Mouse (Mus musculus) effector memory CD4-positive, alpha-beta T cell, adult 7 months (primary cell): ENCODE data around the gene H2-DMb2. TPM values are rescaled to one million over a fixed set of nuclear protein-coding genes. Genes with fewer than 3 reads are reported as not detected.

Experiments used
- polyA plus RNA-seq: library from polyadenylated mRNA; unstranded; fragments of 100-300 nt; shearing (Covaris generic); gene quantifications from one replicate; pipeline ENCODE4 v1.2.1, GENCODE M21; 2017

The H2-DMb2 gene
- polyA plus RNA-seq: 0.28 TPM

DNA sequence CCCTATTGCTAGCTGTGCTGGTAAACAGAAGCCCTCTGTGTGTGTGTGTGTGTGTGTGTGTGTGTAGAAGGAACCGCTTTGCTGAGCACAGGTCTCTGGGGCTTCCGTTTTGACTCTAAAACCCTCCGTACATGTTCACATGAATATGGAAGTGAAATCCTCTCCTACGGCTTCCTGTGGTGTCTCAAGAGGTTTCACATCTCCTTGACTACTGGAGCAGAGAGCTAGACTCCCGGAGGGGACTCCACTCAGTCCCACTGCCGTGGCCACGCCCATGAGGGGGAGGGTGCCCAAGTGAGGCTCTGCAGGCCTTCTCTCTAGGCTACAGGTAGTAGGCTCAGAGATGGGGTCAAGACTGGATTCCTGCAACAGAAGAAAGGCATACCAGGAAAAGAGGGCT is at the start of gene H2-DMb2:
TSS of gene H2-DMb2 (plus strand) at position 275 of the 400 bp plus-strand sequence.

GRCm38 (mm10) chr17:34119249-34120179 is 23.6 kb upstream of the H2-DMb2 start, which contains the start of gene H2-DMa:
Gene H2-DMa (plus strand): TSS chr17:34119541.

GRCm38 (mm10) chr17:34122188-34122984 is 20.7 kb upstream of the H2-DMb2 start, which contains the start of gene Brd2:
Gene Brd2 (minus strand): TSS chr17:34122634.

DNA sequence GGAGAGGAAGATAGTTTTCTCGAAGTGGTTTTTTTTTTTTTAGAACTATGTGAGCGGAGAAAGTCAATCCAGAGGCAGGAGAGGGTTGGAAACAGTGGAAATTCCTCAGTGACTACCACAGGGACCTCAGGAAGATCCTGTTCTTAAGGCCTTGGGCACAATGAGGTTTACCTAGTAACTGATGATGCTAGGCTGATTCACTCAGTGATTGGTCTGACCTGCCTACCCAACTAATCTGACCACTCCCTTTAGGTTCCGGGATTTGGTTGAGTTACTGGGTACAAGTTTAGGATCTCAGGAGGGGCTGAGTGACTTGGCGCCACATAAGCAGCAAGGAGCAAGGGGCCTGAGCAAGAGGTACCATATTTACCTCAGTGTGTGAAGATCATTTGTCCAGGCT is 9.8 kb downstream of the H2-DMb2 start, which contains the start of gene H2-DMb1:
TSS of gene H2-DMb1 (plus strand) at position 150 of the 400 bp plus-strand sequence.

GRCm38 (mm10) chr17:34187261-34187916 is 44.3 kb downstream of the H2-DMb2 start, which contains the start of the genes Tap1 and Psmb9:
Gene Tap1 (plus strand): TSS chr17:34187553.
Gene Psmb9 (minus strand): TSS chr17:34187764.

GRCm38 (mm10) chr17:34196941-34197894 is 54.1 kb downstream of the H2-DMb2 start, which contains the start of gene Psmb8:
Gene Psmb8 (plus strand): TSS chr17:34197721.

Other genes with a start within 250 kb of the H2-DMb2 start
- gene Platr17, start 238.2 kb upstream of the H2-DMb2 start, polyA plus RNA-seq: 1.1 TPM
- 50.2 TPM for gene Daxx, start 233.9 kb upstream of the H2-DMb2 start, polyA plus RNA-seq
- gene Tapbp, start 227.4 kb upstream of the H2-DMb2 start, polyA plus RNA-seq: 361 TPM
- 17.3 TPM for gene Zbtb22, start 227.4 kb upstream of the H2-DMb2 start, polyA plus RNA-seq
- gene Rgl2, start 213.8 kb upstream of the H2-DMb2 start, polyA plus RNA-seq: 79.3 TPM
- gene Pfdn6, start 203.0 kb upstream of the H2-DMb2 start, polyA plus RNA-seq: 83.9 TPM
- 39.0 TPM for gene Wdr46, start 202.6 kb upstream of the H2-DMb2 start, polyA plus RNA-seq
- 8.6 TPM for gene B3galt4, start 191.8 kb upstream of the H2-DMb2 start, polyA plus RNA-seq
- 38.1 TPM for gene Vps52, start 187.5 kb upstream of the H2-DMb2 start, polyA plus RNA-seq
- gene Rps18, start 187.3 kb upstream of the H2-DMb2 start, polyA plus RNA-seq: 2,394 TPM
- gene H2-K1, start 143.0 kb upstream of the H2-DMb2 start, polyA plus RNA-seq: 13,530 TPM
- gene Ring1, start 118.6 kb upstream of the H2-DMb2 start, polyA plus RNA-seq: 26.1 TPM
- 225 TPM for gene H2-Ke6, start 115.2 kb upstream of the H2-DMb2 start, polyA plus RNA-seq
- 137 TPM for gene Slc39a7, start 111.6 kb upstream of the H2-DMb2 start, polyA plus RNA-seq
- 78.8 TPM for gene Rxrb, start 111.5 kb upstream of the H2-DMb2 start, polyA plus RNA-seq
- 0.27 TPM for gene Col11a2, start 103.9 kb upstream of the H2-DMb2 start, polyA plus RNA-seq
- gene H2-Oa, start 51.0 kb upstream of the H2-DMb2 start, polyA plus RNA-seq: 1.2 TPM
- gene H2-DMa, start 23.8 kb upstream of the H2-DMb2 start, polyA plus RNA-seq: 12.1 TPM
- 260 TPM for gene Brd2, start 20.7 kb upstream of the H2-DMb2 start, polyA plus RNA-seq
- 1.0 TPM for gene H2-DMb1, start 9.8 kb downstream of the H2-DMb2 start, polyA plus RNA-seq
- gene Tap1, start 44.2 kb downstream of the H2-DMb2 start, polyA plus RNA-seq: 207 TPM
- 283 TPM for gene Psmb9, start 44.5 kb downstream of the H2-DMb2 start, polyA plus RNA-seq
- 746 TPM for gene Psmb8, start 54.4 kb downstream of the H2-DMb2 start, polyA plus RNA-seq
- gene Tap2, start 60.2 kb downstream of the H2-DMb2 start, polyA plus RNA-seq: 259 TPM
- 20.6 TPM for gene H2-Ob, start 95.6 kb downstream of the H2-DMb2 start, polyA plus RNA-seq
- gene H2-Ab1, start 114.4 kb downstream of the H2-DMb2 start, polyA plus RNA-seq: 0.38 TPM
- gene H2-Aa, start 144.5 kb downstream of the H2-DMb2 start, polyA plus RNA-seq: 0.44 TPM
- gene H2-Eb1, start 162.6 kb downstream of the H2-DMb2 start, polyA plus RNA-seq: 0.48 TPM
- not detected for gene H2-Eb2, start 182.4 kb downstream of the H2-DMb2 start, polyA plus RNA-seq
- 0.15 TPM for gene Btnl2, start 211.5 kb downstream of the H2-DMb2 start, polyA plus RNA-seq
- not detected for gene Btnl1, start 233.8 kb downstream of the H2-DMb2 start, polyA plus RNA-seq